Mouse (Mus musculus): ENCODE results near the gene Gnmt.
A peak's percentile ranks its signal among the peaks of the same experiment; 100 is the strongest.

Gnmt gene

DNA sequence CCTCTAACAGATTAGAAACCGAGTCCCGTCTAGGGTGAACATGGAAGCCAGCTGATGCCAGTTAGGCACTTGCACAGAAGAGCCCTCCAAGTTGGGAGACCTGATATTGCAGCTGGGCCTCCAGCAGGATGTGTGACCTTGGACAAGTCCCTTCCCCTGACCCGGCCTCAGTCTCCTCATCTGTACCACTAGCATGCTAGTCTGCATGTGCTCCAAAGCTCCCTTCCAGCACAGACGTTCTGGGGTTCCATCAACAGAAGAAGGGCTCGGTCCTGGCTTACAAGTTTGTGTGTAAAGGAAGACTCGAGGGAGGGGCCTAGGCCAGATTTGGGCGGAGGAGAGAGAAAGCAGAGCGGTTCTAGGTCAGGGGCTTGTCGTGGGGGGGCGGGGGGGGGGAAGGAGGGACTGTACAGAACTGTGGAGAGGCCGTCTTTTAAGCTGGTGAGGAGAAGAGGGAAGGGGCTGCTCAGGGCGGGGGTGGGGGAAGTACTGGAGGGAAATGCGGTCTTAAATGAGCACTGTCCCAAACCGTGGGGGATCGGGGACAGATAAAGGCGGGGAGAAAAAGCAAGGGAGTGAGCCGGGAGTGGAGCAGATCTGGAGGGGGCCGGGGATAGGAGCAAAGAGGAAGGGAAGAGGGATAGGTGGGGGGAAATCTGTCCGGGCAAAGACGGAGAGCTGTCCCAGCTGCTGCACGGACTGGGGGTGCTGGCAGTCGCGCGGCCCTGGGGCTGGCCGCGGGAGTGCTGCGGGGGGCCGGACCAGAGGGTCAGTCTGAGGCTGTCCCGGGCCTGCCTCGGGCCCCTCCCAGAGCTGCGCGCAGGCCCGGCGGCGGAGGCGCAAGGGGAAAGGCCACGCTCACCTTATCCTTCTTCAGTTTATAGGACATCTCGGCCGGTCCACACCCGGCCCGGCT lies 24.7 kb downstream of the Gnmt start:
- no peak for DNase-seq (ENCODE audit: low spot score in 2 of 2)

DNA sequence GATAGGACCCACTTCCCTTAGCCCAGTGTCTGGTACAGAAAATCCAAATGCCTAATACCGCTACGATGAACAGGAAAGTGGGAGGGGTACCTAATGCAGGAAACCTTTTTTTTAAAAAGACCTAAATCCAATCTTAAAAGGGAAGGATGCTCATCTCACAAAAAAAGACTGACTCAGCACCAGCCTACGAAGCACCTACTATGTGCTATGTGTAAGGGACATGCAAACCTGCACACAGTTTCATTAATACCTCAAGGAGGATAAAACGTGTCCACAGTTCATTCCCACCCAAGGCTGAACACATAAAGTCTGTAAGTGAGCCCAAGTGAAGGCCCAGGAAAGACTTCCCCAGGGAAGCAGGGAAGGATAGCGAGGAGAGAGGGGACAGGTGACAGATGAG lies 26.5 kb downstream of the Gnmt start:
- DNase-seq (ENCODE audit: low spot score in 2 of 2), result no peak

DNA sequence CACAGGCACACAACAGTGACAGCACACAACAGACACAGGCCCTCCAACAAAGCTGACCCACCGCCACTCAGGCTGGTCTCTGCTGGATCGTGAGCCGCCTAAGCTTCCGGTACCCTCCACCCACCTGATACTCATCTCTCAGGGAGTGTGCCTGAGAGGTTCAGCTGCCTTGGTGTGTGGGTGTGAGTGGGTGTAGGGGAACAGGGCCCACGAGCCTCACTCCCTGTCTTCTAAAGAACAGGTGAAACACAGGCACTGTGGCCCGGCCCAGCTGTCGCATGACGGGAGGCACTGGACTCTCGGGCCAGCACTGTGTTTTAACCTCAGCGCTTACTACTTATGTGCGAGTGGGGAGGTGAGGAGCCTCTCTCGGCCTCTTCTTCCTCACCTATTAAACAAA lies 26.9 kb downstream of the Gnmt start:
- DNase-seq (ENCODE audit: low spot score in 2 of 2), result no peak

DNA sequence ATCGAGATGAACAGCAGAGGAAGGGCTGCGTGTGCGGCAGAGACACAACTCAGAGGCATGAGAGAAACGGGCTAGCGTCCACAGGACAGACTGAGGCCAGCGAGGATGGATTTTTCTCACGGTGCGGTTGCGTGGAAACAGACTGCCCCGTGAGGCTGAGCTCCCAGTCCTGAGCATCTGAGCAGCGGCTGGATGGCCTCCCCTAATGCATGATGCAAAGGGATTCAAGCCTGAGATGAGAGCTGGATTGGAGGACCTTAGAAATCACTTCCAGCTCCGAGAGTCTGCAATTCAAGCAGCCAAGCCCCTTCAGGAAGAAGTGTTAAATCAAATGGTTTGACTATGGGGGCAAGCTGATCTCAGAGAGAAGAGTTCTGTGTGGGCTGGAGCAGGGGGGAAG lies 27.5 kb downstream of the Gnmt start:
- no peak for DNase-seq (ENCODE audit: low spot score in 2 of 2)

DNA sequence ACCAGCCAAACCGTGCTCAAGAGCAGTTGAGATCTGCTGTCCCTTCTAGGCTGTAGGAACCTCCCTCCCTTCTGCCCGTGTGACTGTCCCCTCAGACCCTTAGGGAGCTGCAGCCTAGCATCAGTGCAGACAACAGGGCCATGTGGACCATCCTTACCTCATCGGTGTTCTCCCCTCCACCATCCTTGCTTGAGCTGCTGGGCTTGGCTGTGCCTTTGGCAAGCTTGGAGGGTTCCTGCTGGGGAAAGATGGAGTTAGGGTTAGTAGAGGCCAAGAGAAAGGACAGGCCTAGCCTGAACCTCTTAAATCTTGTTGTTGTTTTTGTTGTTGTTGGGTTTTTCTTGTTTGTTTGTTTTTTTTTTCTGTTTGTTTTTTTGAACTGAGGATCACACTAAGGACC lies 29.1 kb downstream of the Gnmt start:
- DNase-seq (ENCODE audit: low spot score in 2 of 2), result no peak

DNA sequence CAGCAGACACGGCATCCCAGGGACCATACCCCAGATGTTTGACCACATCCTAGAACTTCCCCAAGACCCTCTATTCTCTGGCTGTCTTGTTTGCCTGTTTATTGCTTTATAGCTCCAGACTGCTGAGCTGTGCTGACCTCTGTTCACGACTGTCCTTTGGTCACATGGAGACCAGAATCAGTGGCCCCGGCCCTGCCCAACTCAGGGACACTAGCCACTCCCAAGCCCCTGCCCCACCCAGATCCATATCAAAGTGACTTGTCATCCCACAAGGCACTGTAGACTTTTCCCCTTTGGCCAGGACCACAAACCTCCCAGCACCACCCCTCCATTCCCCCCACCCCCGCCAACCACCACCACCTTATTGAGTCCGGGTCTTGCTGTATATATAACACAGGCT lies 29.7 kb downstream of the Gnmt start:
- no peak for DNase-seq (ENCODE audit: low spot score in 2 of 2)

DNA sequence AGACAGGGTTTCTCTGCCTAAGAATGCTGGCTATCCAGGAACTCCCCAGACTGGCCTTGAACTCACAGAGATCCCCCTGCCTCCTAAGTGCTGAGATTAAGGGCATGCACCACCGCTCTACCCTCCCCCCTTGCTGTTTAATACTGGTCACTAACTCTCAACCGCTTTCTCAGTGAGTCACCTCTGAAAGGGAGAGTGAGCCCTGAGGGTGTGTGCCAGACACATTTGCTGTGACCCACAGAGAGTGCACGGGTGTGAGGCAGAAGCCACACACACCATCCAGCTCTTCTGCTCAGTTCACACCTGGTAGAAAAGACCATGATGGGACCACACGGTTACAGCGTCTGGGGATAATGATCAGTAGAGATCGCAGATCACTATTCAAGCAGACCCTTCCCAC lies 30.5 kb downstream of the Gnmt start:
- DNase-seq (ENCODE audit: low spot score in 2 of 2), result no peak

DNA sequence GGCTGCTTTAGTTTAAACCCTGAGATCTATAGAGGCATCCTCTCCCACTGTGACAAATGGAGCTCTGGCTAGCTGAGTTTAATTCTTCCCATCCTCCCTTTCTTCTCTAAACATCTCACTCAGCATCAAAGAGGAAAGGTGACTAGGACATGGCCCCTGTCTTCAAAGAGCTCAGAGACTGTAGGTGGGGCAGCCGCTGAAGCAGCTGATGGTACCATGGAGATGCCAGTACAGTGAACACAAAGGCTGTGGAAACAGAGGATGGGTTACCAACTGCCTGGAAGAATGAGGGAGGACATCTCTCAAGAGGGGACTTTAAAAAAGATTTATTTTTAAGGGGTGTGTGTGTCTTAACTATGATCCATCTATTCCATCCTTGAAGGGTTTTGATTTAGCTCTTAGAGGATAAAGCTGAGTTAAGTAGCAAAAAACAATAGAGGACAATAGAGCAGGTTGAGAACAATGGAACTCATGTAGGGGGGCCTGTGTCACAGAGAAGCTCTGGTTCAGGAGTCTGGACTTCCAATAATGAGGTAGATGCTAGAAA lies 34.4 kb downstream of the Gnmt start:
- no peak for DNase-seq (ENCODE audit: low spot score in 2 of 2)

DNA sequence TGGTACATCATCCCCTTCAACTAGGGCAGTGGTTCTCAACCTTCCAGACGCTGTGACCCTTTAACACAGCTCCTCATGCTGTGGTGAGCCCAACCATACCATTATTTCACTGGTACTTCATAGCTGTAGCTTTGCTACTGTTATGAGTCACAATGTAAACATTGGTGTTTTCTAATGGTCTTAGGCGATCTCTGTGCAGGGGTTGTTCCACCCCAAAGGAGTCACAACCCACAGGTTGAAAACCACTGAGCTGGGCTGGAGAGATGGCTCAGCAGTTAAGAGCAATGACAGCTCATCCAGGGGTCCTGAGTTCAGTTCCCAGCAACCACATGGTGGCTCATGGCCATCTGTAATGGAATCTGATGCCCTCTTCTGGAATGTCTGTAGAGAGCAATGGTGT lies 37.6 kb downstream of the Gnmt start:
- no peak for DNase-seq (ENCODE audit: low spot score in 2 of 2)

DNA sequence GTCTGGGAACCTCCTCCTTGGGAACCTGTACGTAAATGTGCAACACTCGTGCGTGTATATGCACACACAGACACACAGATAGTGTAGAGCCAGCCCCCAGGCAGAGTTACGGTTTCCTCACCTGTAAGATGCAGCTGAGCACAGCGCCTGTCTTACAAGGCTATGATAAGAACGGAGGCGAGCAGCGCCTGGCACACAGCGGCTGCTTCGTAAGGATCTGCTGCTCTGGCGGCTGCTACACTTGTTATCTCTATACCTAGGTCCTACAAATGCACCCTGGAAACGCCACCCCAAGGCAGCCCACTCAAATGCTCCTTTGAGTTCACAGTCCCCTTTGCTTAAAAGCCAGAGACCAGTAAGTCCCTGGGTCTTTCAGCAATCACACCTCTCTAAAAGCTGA lies 38.3 kb downstream of the Gnmt start:
- DNase-seq (ENCODE audit: low spot score in 2 of 2), result no peak

DNA sequence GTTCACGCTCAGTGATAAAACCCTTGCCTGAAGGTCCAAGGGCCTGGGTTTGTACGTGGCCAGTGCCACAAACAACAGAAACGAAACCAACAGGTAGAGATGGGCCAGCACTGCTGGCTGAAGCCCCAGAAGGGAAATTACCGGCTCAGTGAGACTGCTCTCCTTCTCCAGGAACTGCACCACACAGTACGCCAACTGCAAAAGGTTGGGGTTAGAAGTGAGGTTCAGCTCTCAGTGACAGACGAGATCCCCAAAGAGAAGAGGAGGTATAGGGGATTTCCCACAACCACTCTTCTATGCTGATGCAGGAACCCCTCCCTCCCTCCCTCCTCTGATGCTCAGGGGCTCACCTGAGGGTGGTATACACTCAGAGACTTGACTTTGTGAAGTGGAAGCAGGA lies 43.1 kb downstream of the Gnmt start:
- no peak for DNase-seq (ENCODE audit: low spot score in 2 of 2)

DNA sequence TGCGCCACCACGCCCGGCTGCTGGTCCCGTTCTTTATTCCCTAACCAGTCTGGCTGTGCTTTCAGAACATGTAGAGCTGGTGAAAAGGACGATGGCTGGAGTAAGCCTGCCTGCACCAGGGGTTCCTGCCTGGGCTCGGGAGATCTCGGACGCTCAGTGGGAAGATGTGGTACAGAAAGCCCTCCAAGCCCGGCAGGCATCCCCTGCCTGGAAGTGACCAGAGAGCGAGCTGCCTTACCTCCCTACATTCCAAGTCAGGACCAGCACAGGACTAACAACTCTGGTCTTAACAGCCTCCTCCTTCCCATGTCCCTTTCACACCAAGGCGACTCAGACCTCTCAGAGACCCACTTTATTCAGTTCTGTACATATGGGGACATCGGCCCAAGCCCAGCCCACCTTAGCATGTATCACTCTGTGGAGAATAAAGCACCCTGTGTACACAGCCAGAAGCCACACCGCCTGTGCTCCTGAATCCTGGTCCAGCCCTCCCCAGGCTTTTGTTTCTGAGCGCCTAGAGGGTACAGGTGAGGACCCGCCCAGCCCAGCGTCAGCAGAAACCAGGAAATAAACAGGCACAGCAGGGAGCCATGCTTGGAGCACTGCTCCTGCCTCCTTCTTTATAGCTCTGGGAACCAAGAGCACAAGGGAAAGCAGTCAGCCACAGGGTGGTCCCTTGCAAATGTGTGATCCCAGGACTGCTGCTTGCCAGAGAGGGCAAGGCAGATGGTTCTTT lies 46.1 kb downstream of the Gnmt start:
- DNase-seq (ENCODE audit: low spot score in 2 of 2), result no peak

DNA sequence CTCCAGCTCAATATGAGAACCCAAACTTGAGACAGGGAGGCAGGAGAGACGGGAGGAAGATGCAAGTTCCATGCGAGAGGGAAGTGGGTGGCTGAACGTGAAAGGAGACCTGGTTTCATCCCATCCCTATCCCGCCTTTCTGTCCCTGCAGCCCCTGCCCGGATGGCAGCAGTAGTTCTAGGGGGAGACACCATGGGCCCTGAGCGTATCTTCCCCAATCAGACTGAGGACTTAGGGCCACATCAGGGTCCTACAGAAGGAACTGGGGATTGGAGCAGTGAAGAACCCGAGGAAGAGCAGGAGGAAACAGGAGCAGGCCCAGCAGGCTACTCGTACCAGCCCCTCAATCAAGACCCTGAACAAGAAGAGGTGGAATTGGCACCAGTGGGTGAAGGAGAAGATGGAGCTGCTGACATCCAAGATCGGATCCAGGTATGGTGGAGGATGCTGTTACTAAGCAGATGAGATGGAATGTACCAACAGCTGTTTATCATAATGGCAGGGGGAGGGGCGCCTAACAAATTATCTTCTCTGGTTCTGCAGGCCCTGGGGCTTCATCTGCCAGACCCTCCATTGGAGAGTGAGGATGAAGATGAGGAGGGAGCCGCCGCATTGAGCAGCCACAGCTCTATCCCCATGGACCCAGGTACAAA lies 47.4 kb downstream of the Gnmt start:
- DNase-seq (ENCODE audit: low spot score in 2 of 2), result peak in 1 of 2 experiments; percentile 35

DNA sequence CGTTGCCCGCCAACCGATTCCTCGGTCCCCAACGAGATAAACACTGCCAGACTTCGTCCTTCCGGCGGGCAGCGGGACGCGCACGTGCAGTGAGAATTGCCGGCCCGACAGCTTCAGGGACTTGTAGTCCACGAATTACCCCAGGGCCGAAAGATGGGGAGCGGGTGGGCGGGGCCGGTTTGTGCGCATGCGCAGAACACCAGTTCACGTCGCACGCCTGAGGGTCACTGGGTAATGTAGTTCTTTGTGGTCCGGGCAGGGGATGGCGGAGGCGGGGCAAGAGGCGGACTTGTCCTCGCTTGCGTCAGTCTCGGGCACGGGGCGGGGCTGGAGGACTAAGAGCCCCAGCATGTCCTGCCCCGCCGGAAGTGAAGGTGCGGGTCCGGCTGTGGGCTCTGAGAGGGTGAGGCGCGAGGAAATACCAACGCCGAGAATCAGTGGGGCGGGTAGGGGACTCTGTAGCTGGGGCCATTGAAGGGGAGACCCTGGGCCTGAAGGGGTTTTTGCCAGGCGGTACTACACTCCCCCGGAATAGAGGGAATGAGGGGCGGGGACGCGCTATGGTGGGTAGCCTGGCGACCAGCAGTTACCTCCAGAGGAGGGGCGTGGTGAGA lies 48.1 kb downstream of the Gnmt start, which contains the start of gene Klhdc3:
TSS of gene Klhdc3 (minus strand) at position 155 of the 614 bp plus-strand sequence.
- DNase-seq (ENCODE audit: low spot score in 2 of 2), result peak; percentile 95 to 96

DNA sequence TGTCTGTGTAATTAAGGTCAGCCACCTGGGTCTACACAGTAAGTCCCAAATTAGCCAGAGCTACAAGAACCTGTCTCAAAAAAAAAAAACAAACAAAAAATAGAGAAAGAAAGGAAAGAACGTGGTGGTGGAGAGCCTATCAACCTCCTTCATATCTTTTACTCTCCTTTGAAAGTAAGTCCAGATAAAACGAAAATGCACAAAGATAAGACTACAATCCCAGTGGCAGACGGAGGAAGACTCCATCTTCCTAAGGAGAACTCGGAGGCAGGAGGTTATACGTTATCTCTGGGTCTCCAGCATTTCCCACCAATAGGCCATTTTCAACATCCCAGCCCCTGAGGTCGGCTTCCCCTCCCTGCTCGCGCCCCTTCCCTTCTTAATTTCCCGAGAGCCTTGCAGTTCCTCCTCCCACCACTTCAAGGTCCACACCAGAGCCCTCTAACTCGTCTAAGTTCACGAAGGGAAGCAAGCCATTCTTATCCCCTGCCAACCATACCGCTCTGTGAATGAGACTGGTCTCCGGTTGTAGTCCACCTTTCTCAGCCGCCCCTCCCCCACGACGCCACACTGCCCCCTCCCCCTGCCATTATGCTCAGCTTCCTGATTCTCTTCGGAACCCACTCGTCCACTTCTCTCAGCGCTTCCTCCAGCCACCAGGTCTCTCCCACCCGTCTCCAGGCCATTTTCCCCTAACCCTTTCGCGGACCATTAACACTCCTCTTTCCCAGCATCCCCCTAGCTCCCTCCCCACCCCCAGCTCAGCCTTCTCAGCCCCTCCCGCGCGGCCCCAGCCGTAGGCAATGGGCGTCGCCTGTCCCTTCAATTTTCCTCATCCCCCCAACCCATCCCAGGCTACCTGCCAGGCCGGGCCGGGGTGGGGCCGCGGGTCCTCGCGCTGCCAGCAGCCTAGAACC lies 48.9 kb downstream of the Gnmt start:
- DNase-seq (ENCODE audit: low spot score in 2 of 2), result peak in 1 of 2 experiments; percentile 34

DNA sequence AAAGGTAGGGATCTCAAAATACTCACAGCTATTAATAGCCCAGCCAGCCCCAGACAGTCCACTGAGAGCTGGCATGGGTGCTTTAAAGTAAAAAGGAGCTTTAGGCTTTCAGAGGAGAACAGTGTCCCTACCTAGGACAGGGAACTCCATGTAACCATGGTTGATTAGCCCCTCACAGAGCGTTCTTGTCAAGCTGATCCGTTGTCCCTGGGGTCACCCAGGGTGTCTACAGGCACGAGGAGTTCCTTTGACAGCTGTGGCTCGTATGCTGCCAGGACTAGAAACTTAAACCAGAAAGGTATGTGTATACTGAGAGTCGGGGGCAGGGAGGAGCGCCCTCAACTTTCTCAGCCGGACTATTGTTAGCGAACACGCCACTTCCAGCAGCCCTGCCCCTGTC lies 50.1 kb downstream of the Gnmt start:
- DNase-seq (ENCODE audit: low spot score in 2 of 2), result peak; percentile 46 to 48

DNA sequence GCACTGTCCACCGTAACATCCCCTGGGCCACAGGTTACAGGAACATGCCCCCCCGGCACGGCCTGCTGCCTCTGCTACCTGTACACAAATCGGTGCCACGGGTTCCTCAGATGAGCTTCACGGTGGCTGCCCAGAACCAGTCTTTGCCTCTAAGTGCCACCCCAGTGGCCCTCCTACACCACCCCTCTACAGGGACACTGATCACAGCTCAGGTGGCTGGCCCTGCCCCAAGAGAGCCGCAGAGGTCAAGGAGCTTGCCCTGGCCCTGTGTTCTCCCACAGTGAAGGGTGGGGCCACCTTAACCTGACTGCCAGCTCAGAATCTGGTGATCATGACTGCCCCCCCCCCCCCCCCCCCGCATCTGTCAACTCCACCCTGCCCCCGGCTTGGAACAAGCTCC lies 50.6 kb downstream of the Gnmt start, which contains the start of gene Mea1:
TSS of gene Mea1 (plus strand) at position 378 of the 400 bp plus-strand sequence.
- DNase-seq (ENCODE audit: low spot score in 2 of 2), result peak in 1 of 2 experiments; percentile 27

All from heart, adult 9 months (tissue).